Mouse (Mus musculus) CH12.LX (cell line): ENCODE data around the gene Zfp607a. TPM values are rescaled to one million over a fixed set of nuclear protein-coding genes. Genes with fewer than 3 reads are reported as not detected.

Source experiments
- DNase-seq: peaks from one replicate; pipeline ENCODE4 v3.0.0-alpha.2; 2013; ENCODE audit errors: extremely low read depth
- H3K27ac ChIP-seq: 2 replicates; pipeline ENCODE4 v1.5.1; 2012; ENCODE audit warnings: low read depth, mild to moderate bottlenecking, control low read depth, moderate library complexity; ENCODE audit not compliant: insufficient read depth
- H3K27me3 ChIP-seq: replicated peaks from 2 replicates; pipeline ENCODE3; 2012; ENCODE audit warnings: inconsistent platforms
- H3K36me3 ChIP-seq, 2 experiments: replicated peaks in 1 of 2; 2 replicates each; pipeline versions ENCODE3 to v1.6.1; 2012; ENCODE audit warnings: inconsistent platforms in 1 of 2, low read length in 1 of 2, mild to moderate bottlenecking in 1 of 2, mixed read lengths in 1 of 2, moderate library complexity in 1 of 2; ENCODE audit not compliant: control insufficient read depth in 1 of 2, insufficient read depth in 1 of 2
- H3K4me1 ChIP-seq, 2 experiments: 2 replicates each; pipeline ENCODE4 v1.6.1; 2012; ENCODE audit warnings: inconsistent platforms in 1 of 2, moderate library complexity in 1 of 2; ENCODE audit not compliant: insufficient read depth in 2 of 2, control insufficient read depth in 1 of 2
- H3K4me2 ChIP-seq: 2 replicates; pipeline ENCODE4 v1.6.1; 2012; ENCODE audit warnings: low read depth, mild to moderate bottlenecking, control low read depth; ENCODE audit not compliant: poor library complexity, insufficient read depth, severe bottlenecking
- H3K4me3 ChIP-seq, 3 experiments: fragments of 150-350 bp in 1 of 3; sonication (generic) in 1 of 3; replicated peaks in 1 of 3; 2 replicates each; pipeline versions ENCODE3 to v1.5.1; 2011 to 2012; ENCODE audit warnings: low read depth in 2 of 3, low read length in 2 of 3, mild to moderate bottlenecking in 2 of 3, moderate library complexity in 2 of 3, control low read depth in 1 of 3, improper control_type of control experiment in 1 of 3, inconsistent platforms in 1 of 3, mixed read lengths in 1 of 3; ENCODE audit not compliant: poor library complexity in 1 of 3
- H3K79me2 ChIP-seq: replicated peaks from 2 replicates; pipeline ENCODE4 v1.6.1; 2012; ENCODE audit warnings: mild to moderate bottlenecking, moderate library complexity; ENCODE audit not compliant: control insufficient read depth, poor library complexity, insufficient read depth, severe bottlenecking; ENCODE audit errors: extremely low read depth
- H3K9ac ChIP-seq: 2 replicates; pipeline ENCODE4 v1.6.1; 2012; ENCODE audit warnings: low read depth, mild to moderate bottlenecking, control low read depth, moderate library complexity; ENCODE audit not compliant: insufficient read depth
- H3K9me3 ChIP-seq: replicated peaks from 2 replicates; pipeline ENCODE3; 2012; ENCODE audit warnings: low read length, inconsistent platforms, mixed read lengths
- BHLHE40 ChIP-seq: IDR thresholded peaks from 2 replicates; pipeline ENCODE4 v1.6.1; 2011; ENCODE audit warnings: mild to moderate bottlenecking, low read depth, low read length, improper control_type of control experiment
- CTCF ChIP-seq, 2 experiments: IDR thresholded peaks in 1 of 2; conservative IDR thresholded peaks in 1 of 2; 2 replicates each; pipeline ENCODE4 v1.5.1; 2011 to 2012; ENCODE audit warnings: low read depth in 2 of 2, low read length in 2 of 2, improper control_type of control experiment in 1 of 2, inconsistent platforms in 1 of 2, mild to moderate bottlenecking in 1 of 2, moderate library complexity in 1 of 2
- E2F4 ChIP-seq: IDR thresholded peaks from 2 replicates; pipeline ENCODE4 v1.6.1; 2011; ENCODE audit warnings: low read depth, low read length, improper control_type of control experiment; ENCODE audit not compliant: insufficient replicate concordance
- ELF1 ChIP-seq: IDR thresholded peaks from 2 replicates; pipeline ENCODE4 v1.6.1; 2014; ENCODE audit warnings: low read depth, mild to moderate bottlenecking, inconsistent platforms, low read length, improper control_type of control experiment
- ETS1 ChIP-seq: conservative IDR thresholded peaks from 2 replicates; pipeline ENCODE4 v1.6.1; 2012; ENCODE audit warnings: low read depth, mild to moderate bottlenecking, inconsistent platforms, low read length, improper control_type of control experiment, moderate library complexity
- JUND ChIP-seq: conservative IDR thresholded peaks from 2 replicates; pipeline ENCODE4 v1.6.1; 2011; ENCODE audit warnings: low read depth, low read length, improper control_type of control experiment
- KAT2A ChIP-seq: IDR thresholded peaks from 2 replicates; pipeline ENCODE4 v1.6.1; 2012; ENCODE audit warnings: low read length, improper control_type of control experiment, inconsistent platforms; ENCODE audit not compliant: insufficient replicate concordance
- MAFK ChIP-seq: IDR thresholded peaks from 2 replicates; pipeline ENCODE4 v1.6.1; 2011; ENCODE audit warnings: low read length, improper control_type of control experiment; ENCODE audit not compliant: insufficient replicate concordance
- MAX ChIP-seq: IDR thresholded peaks from 2 replicates; pipeline ENCODE4 v1.6.1; 2011; ENCODE audit warnings: low read length, improper control_type of control experiment
- MAZ ChIP-seq: IDR thresholded peaks from 2 replicates; pipeline ENCODE4 v1.6.1; 2012; ENCODE audit warnings: low read depth, mild to moderate bottlenecking, inconsistent platforms, low read length, improper control_type of control experiment, moderate library complexity
- MEF2A ChIP-seq: IDR thresholded peaks from 2 replicates; pipeline ENCODE4 v1.6.1; 2014; ENCODE audit warnings: low read depth, mild to moderate bottlenecking, inconsistent platforms, low read length, improper control_type of control experiment, borderline replicate concordance
- MXI1 ChIP-seq: IDR thresholded peaks from 2 replicates; pipeline ENCODE4 v1.6.1; 2011; ENCODE audit warnings: mild to moderate bottlenecking, low read depth, low read length, improper control_type of control experiment
- POLR2A ChIP-seq: IDR thresholded peaks from 2 replicates; pipeline ENCODE4 v1.6.1; 2011; ENCODE audit warnings: low read depth, mild to moderate bottlenecking, improper control_type of control experiment, low read length
- POLR2AphosphoS2 ChIP-seq: IDR thresholded peaks from 2 replicates; pipeline ENCODE4 v1.6.1; 2011; ENCODE audit warnings: low read depth, low read length, improper control_type of control experiment
- RCOR1 ChIP-seq: conservative IDR thresholded peaks from 2 replicates; pipeline ENCODE4 v1.6.1; 2012; ENCODE audit warnings: low read depth, mild to moderate bottlenecking, inconsistent platforms, low read length, improper control_type of control experiment
- SMC3 ChIP-seq: IDR thresholded peaks from 2 replicates; pipeline ENCODE4 v1.6.1; 2011; ENCODE audit warnings: low read depth, low read length, improper control_type of control experiment
- TBP ChIP-seq: conservative IDR thresholded peaks from 2 replicates; pipeline ENCODE4 v1.6.1; 2011; ENCODE audit warnings: low read depth, low read length, improper control_type of control experiment
- TCF12 ChIP-seq: IDR thresholded peaks from 2 replicates; pipeline ENCODE4 v1.6.1; 2014; ENCODE audit warnings: low read depth, mild to moderate bottlenecking, inconsistent platforms, low read length, improper control_type of control experiment
- UBTF ChIP-seq: IDR thresholded peaks from 2 replicates; pipeline ENCODE4 v1.6.1; 2012; ENCODE audit warnings: low read depth, mild to moderate bottlenecking, inconsistent platforms, low read length, improper control_type of control experiment, moderate library complexity
- USF2 ChIP-seq: conservative IDR thresholded peaks from 2 replicates; pipeline ENCODE4 v1.6.1; 2011; ENCODE audit warnings: low read depth, low read length, improper control_type of control experiment
- ZMIZ1 ChIP-seq: IDR thresholded peaks from 2 replicates; pipeline ENCODE4 v1.6.1; 2012; ENCODE audit warnings: low read depth, mild to moderate bottlenecking, inconsistent platforms, low read length, improper control_type of control experiment
- ZNF384 ChIP-seq: IDR thresholded peaks from 2 replicates; pipeline ENCODE4 v1.6.1; 2012; ENCODE audit warnings: low read depth, low read length, improper control_type of control experiment, inconsistent platforms
- dilution Hi-C: fragments of 300-500 bp; cut with MboI; formaldehyde crosslinking; loops from 2 replicates; pipeline ENCODE4 v1.14.3; 2020; ENCODE audit warnings: low sequenced_read_pairs; ENCODE audit not compliant: extremely low pct_unique_long_range_greater_than_20kb, extremely low pct_ligation_motif_present
- in situ Hi-C: fragments of 300-500 bp; cut with MboI; formaldehyde crosslinking; loops from 3 replicates; pipeline ENCODE4 v1.14.3; 2019; ENCODE audit warnings: low sequenced_read_pairs, low pct_ligation_motif_present, low pct_unique_long_range_greater_than_20kb, mixed read lengths
- polyA plus RNA-seq: library from polyadenylated mRNA; unstranded; fragments of >175 nt; gene quantifications from 2 replicates; pipeline ENCODE4 v1.2.1, GENCODE M21; 2012; ENCODE audit warnings: low read depth; ENCODE audit not compliant: insufficient read length
- total RNA-seq, 2 experiments: library from RNA; depleted of rRNA; stranded (reverse); fragments of 300-350 nt in 1 of 2; fragments of >200 nt in 1 of 2; gene quantifications; 2 replicates each; pipeline ENCODE4 v1.2.3; 2012 to 2014

The Zfp607a gene
- total RNA-seq (2012; rRNA removed) = 7.0 and 7.8 TPM in 2 replicates
- 5.7 and 5.8 TPM in 2 replicates for total RNA-seq (2014; rRNA removed)
- polyA plus RNA-seq = 6.7 and 6.8 TPM in 2 replicates

DNA sequence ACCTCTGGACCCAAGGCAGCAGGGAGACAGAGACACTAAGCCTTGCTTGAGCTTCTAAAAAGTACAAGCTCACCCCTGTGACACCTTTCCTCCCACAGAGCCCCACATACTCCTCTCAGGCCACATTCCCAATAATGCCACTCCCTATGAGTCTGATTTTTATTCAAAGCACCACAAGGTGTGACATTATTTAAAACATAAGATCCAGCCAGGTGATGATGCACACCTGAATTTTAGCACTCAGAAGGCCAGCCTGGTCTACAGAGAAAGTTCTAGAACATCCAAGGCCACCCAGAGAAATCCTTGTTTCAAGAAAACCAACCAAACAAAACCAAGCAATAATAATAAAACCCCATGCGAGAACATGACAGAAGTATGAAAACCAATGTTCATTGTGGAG is at the start of gene Zfp607a:
Gene Zfp607a, plus strand, starts transcription at position 301 of the 400 bp plus-strand sequence.
- in situ Hi-C loops (no loop called here), dilution Hi-C loops (no loop called here)

DNA sequence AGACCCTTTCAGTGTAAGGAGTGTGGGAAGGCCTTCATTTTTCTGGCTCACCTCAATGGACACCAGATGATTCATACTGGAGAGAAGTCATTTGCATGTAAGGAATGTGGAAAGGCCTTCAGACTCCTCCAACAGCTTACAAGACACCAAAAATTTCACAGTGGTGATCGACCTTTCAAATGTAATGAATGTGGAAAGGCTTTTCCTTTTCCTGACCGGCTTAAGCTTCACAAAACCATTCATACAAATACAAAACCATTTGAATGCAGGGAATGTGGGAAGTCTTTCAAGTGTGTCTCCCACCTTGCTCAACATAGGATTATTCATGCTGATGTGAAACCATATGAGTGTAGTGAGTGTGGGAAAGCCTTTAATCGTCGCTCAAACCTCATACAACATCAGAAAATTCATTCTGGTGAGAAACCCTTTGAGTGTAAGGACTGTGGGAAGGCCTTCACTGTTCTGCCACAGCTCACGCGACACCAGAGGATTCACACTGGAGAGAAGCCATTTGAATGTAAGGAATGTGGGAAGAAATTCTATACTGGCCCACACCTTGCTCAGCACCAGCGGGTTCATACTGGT is 38.7 kb upstream of the Zfp607a start:
- no peaks in the 10 kb centered on the region for H3K27me3 ChIP-seq
- H3K4me1 ChIP-seq = no peaks in the 10 kb centered on the region
- no peak overlapping the region for H3K4me2 ChIP-seq
- no peak overlapping the region for H3K27ac ChIP-seq
- dilution Hi-C loops (no loop called here), in situ Hi-C loops (no loop called here)
- no peak overlapping the region for H3K9ac ChIP-seq
- DNase-seq = no peak
- no peaks in the 10 kb centered on the region for H3K79me2 ChIP-seq
- no peak for TF ChIP-seq POLR2AphosphoS2
- H3K9me3 ChIP-seq = no peaks in the 10 kb centered on the region
- peaks cover 25 to 51% of the 10 kb centered on the region in 2 experiments for H3K36me3 ChIP-seq
- H3K4me3 ChIP-seq = no peak overlapping the region

More for the DNA sequence above, at the start of gene Zfp607a:
- Histone ChIP-seq H3K9me3 (peaks cover 2% of the 10 kb centered on the region), H3K4me2 (no peak within 1 kb of the TSS), H3K4me1 (peaks cover 4 to 5% of the 10 kb centered on the region in 2 experiments), H3K27me3 (no peaks in the 10 kb centered on the region)
- TF ChIP-seq ELF1 (no peak), USF2 (no peak), TBP (no peak), KAT2A (no peak), MAZ (no peak), MEF2A (no peak), RCOR1 (no peak), TCF12 (no peak)
- TF ChIP-seq, all 38 proteins: peak for 0
- Histone ChIP-seq H3K36me3 (peaks cover 9 to 12% of the 10 kb centered on the region in 2 experiments), H3K27ac (no peak within 1 kb of the TSS), H3K4me3 (no peak within 1 kb of the TSS), H3K9ac (no peak within 1 kb of the TSS), H3K79me2 (peaks cover 8% of the 10 kb centered on the region)
- no peak for DNase-seq

- no peak for DNase-seq
- dilution Hi-C loops = no loop called here
- TF ChIP-seq MAFK (no peak), ZMIZ1 (no peak), POLR2A (no peak), UBTF (no peak), BHLHE40 (no peak), ETS1 (no peak), ZNF384 (no peak), MXI1 (no peak), CTCF (conservative IDR thresholded peaks at IDR 0.05 in 1 of 2, IDR thresholded peaks at IDR 0.05 in 1 of 2; ENCODE audit: low read depth in 2 of 2, low read length in 2 of 2) (no peak), SMC3 (no peak), MEF2A (no peak), USF2 (no peak), JUND (no peak), E2F4 (no peak), MAX (no peak)
- TF ChIP-seq, all 38 proteins: peak for 0
Measured at GRCm38 (mm10) chr7:27822611-27823010, 34.7 kb upstream of the Zfp607a start.

More at GRCm38 (mm10) chr7:27822611-27823010, 34.7 kb upstream of the Zfp607a start:
- Histone ChIP-seq H3K27ac (no peak overlapping the region), H3K9ac (no peak overlapping the region), H3K4me1 (no peaks in the 10 kb centered on the region), H3K9me3 (peaks cover 4% of the 10 kb centered on the region), H3K79me2 (no peaks in the 10 kb centered on the region), H3K27me3 (no peaks in the 10 kb centered on the region), H3K36me3 (peaks cover 16 to 35% of the 10 kb centered on the region in 2 experiments), H3K4me3 (no peak overlapping the region), H3K4me2 (no peak overlapping the region)
- in situ Hi-C loops = no loop called here
